Mouse (Mus musculus) liver, adult 2 months (tissue): Measurements from ENCODE around the gene Lrp10.

ENCODE experiments used
- CTCF ChIP-seq: fragments of 200-500 bp; IDR thresholded peaks from 2 replicates; pipeline ENCODE4 v1.5.1; 2011; ENCODE audit warnings: low read depth, low read length, control low read depth
- POLR2A ChIP-seq: fragments of 200-500 bp; IDR thresholded peaks from 2 replicates; pipeline ENCODE4 v1.6.1; 2011; ENCODE audit warnings: low read length, control low read depth; ENCODE audit not compliant: insufficient read depth; ENCODE audit errors: extremely low read depth

- TF ChIP-seq POLR2A (no peak), CTCF (no peak)
Observed at GRCm38 (mm10) chr14:54479451-54479920, 15.5 kb downstream of the Lrp10 start.
